Mouse (Mus musculus) ES-E14 (cell line): ENCODE results near the gene Kdm4a.

ENCODE experiments used
- CHD2 ChIP-seq: IDR thresholded peaks from 2 replicates; pipeline ENCODE4 v1.6.1; 2014; ENCODE audit warnings: mild to moderate bottlenecking, low read depth, low read length, inconsistent platforms
- HCFC1 ChIP-seq: IDR thresholded peaks from 2 replicates; pipeline ENCODE4 v1.6.1; 2012; ENCODE audit warnings: low read length, inconsistent platforms, borderline replicate concordance; ENCODE audit not compliant: insufficient read depth
- MAFK ChIP-seq: IDR thresholded peaks from 2 replicates; pipeline ENCODE4 v1.6.1; 2014; ENCODE audit warnings: mild to moderate bottlenecking, low read depth, low read length, inconsistent platforms; ENCODE audit not compliant: insufficient read depth
- ZNF384 ChIP-seq: IDR thresholded peaks from 2 replicates; pipeline ENCODE4 v1.6.1; 2012; ENCODE audit warnings: low read depth, low read length, inconsistent platforms

DNA sequence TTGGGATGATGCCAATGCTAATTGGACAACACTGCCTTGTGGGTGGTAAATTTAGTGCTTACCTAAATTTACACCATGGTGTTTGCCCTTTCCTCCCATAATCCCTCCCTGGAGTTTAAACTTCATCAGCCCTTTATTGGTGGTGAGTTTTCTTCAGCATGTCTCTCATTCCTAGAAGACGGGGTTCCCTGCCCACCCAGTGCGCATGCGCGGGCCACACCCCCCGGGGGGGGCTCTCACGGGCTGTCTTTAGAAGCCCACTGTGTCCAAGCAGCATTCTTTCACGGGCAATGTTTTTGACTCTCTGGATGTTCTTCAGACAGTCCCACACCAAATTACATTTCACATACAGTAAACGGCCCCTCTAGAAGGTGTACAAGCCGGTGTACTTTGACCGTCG, 89.4 kb downstream of the Kdm4a start:
- TF ChIP-seq HCFC1 (no peak), ZNF384 (no peak), MAFK (no peak), CHD2 (no peak)
